Mouse (Mus musculus): ENCODE results near the gene Sspo. TPM values are rescaled to one million over a fixed set of nuclear protein-coding genes. Genes with fewer than 3 reads are reported as not detected.

The Sspo gene
- polyA plus RNA-seq (2012; rRNA removed) = 7.8 and 8.2 TPM in 2 replicates

DNA sequence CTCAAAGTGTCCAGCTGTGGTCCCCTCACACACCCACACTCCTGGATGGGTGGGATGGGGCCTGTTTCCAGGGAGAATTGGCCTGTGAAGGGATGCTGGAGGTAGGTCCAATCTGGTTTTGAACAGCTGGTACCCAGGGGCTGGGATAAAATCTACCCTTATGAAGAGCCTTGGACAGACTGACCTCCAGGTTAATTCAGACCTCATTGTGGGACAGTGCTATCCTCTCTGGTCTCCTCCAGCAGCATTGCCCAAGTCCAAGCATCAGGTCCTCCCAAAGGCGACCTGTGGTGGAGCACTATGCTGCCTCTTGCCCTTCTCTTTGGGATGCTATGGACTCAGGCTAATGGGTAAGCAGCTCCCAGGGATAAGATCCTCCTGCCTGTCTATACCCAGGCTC, at the start of gene Sspo:
Gene Sspo, plus strand, starts transcription at position 301 of the 400 bp plus-strand sequence.

DNA sequence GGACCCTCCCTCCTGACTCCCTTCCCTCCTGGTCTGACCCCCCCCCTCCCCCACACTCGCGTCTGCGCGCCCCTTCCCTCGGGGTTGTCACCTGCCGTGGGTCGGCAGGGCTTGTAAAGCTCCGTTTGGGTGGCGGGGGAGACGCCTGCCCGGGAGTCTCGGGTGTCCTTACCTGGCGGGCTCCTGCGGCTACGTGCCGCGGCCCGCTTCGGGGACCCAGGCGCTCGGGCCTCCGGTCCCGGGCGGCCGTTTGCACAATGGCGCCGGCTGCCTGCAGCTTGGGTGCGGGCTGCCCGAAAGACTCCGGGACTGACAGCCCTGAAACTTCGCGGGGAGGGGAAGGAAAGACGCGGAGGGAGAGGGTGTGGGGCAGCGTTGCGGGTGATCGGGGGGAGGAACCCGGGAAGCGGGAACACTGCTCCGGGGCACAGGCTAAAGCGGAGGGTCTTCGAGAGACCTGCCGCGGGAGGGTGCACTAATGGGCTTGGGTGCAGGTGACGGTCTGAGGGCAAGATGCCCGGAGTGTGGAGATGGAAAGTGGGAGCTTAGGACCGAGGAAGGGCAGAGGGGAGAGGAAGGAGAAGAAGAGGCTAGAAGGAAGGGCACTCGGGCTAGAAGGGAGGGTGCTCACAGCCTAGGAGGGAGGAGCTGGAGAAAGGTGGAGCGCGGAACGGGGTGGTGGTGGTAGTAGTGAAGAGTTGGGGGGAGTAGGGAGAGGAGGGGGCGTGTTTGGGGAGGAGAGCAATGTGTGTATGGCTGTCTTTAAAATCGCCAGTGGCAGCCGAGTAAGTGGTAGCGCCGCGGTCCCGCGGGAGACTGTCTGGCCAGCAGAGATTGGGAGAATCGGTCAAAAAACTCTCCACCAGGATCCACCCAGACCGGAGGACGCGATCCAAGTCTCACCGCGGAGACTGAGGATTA, 2.6 kb upstream of the Sspo start, which contains the start of gene Zfp467:
Gene Zfp467, minus strand, starts transcription at position 645 of the 921 bp plus-strand sequence.

DNA sequence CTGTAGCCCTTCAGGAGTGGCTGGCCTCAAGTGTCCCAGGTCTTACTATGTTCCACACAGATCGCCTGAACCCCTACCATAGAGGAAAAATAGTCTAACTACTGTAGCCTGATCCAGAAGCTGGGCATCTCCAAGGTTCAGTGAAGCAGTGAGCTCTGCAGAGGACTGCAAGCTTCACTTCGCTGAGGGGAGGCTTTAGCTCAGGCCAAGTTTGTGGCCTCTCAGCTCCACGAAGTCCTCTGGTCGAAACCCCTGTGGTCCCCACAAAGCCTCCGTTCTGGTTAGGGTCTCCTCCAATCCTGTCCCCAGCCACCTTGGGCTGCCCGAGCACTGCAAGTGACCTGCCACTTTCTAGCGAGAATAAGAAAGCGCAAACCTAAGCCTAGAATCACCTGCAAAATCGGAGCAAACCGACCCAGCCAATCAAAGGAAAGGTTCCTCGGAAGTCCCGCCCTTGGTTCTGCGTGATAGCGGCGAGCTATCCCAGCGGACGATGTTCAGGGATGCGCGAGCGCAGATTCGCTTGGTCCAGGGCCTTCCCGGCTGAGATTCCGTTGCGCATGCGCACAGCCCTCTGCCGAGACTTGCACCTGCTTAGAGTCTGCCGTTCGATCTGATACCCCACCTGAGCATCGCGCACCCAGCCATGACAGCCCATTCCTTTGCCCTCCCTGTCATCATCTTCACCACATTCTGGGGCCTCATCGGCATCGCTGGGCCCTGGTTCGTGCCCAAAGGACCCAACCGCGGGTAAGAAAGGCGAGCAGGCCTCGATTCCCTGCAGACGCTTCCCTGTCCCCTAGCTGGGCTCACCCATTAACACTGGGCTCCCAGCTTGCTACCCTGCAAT, 89.3 kb downstream of the Sspo start, which contains the start of gene Atp6v0e2:
Gene Atp6v0e2, plus strand, starts transcription at position 511 of the 850 bp plus-strand sequence.

Other genes with a start within 250 kb of the Sspo start
- gene Krba1, start 52.6 kb upstream of the Sspo start, polyA plus RNA-seq (2012; rRNA removed) = 47.3 and 53.7 TPM in 2 replicates
- gene Zfp467, start 2.4 kb upstream of the Sspo start, polyA plus RNA-seq (2012; rRNA removed) = 85.2 and 85.5 TPM in 2 replicates
- gene Atp6v0e2, start 89.4 kb downstream of the Sspo start, polyA plus RNA-seq (2012; rRNA removed) = 93.6 and 186 TPM in 2 replicates
- gene Lrrc61, start 106.6 kb downstream of the Sspo start, polyA plus RNA-seq (2012; rRNA removed) = 26.5 and 31.4 TPM in 2 replicates
- gene Rarres2, start 124.6 kb downstream of the Sspo start, polyA plus RNA-seq (2012; rRNA removed) = 217 TPM in 2 replicates
- gene Gm45021, start 141.4 kb downstream of the Sspo start, polyA plus RNA-seq (2012; rRNA removed) = not detected in 2 replicates
- 147 and 149 TPM in 2 replicates for gene Repin1, start 145.7 kb downstream of the Sspo start, polyA plus RNA-seq (2012; rRNA removed)
- gene Gm44965, start 145.7 kb downstream of the Sspo start, polyA plus RNA-seq (2012; rRNA removed) = 1.2 TPM in 1 of 2 replicates, not detected in the other
- gene Zfp775, start 153.8 kb downstream of the Sspo start, polyA plus RNA-seq (2012; rRNA removed) = 14.7 and 16.7 TPM in 2 replicates
- gene AI854703, start 178.5 kb downstream of the Sspo start, polyA plus RNA-seq (2012; rRNA removed) = 10.9 and 17.7 TPM in 2 replicates
- 1.4 and 1.5 TPM in 2 replicates for gene Gimap8, start 199.0 kb downstream of the Sspo start, polyA plus RNA-seq (2012; rRNA removed)
- 0.51 and 1.0 TPM in 2 replicates for gene Gimap9, start 227.9 kb downstream of the Sspo start, polyA plus RNA-seq (2012; rRNA removed)
- gene Gimap4, start 236.3 kb downstream of the Sspo start, polyA plus RNA-seq (2012; rRNA removed) = 2.6 and 6.6 TPM in 2 replicates

Data from ovary, adult 2 months (tissue).